Mouse (Mus musculus) spleen, adult 18-20 months (tissue): ENCODE results near the gene Sdk2.

Experiments
- DNase-seq, 2 experiments: peaks; one replicate each; pipeline ENCODE4 v3.0.0; 2022; ENCODE audit warnings: mixed read lengths in 2 of 2

The Sdk2 gene

GRCm38 (mm10) chr11:113927826-113928225, 139.0 kb downstream of the Sdk2 start:
- no peak for DNase-seq

- DNase-seq, result no peak
Measured at GRCm38 (mm10) chr11:113927231-113927630, 139.6 kb downstream of the Sdk2 start.

GRCm38 (mm10) chr11:113923137-113923536, 143.7 kb downstream of the Sdk2 start:
- no peak for DNase-seq

- DNase-seq, result no peak
Measured at GRCm38 (mm10) chr11:113903131-113903860, 163.6 kb downstream of the Sdk2 start.

- DNase-seq, result no peak
Measured at GRCm38 (mm10) chr11:113901906-113902305, 164.9 kb downstream of the Sdk2 start.

GRCm38 (mm10) chr11:113898671-113899070, 168.2 kb downstream of the Sdk2 start:
- no peak for DNase-seq

- DNase-seq, result no peak
Measured at GRCm38 (mm10) chr11:113896006-113896405, 170.8 kb downstream of the Sdk2 start.

GRCm38 (mm10) chr11:113892924-113893323, 173.9 kb downstream of the Sdk2 start:
- no peak for DNase-seq

GRCm38 (mm10) chr11:113892067-113892466, 174.8 kb downstream of the Sdk2 start:
- DNase-seq, result no peak

- no peak for DNase-seq
Measured at GRCm38 (mm10) chr11:113888156-113888750, 178.6 kb downstream of the Sdk2 start.

- DNase-seq, result no peak
Measured at GRCm38 (mm10) chr11:113886299-113886698, 180.5 kb downstream of the Sdk2 start.

- DNase-seq, result no peak
Measured at GRCm38 (mm10) chr11:113884962-113885361, 181.9 kb downstream of the Sdk2 start.

- no peak for DNase-seq
Measured at GRCm38 (mm10) chr11:113883031-113883430, 183.8 kb downstream of the Sdk2 start.

GRCm38 (mm10) chr11:113881864-113882263, 185.0 kb downstream of the Sdk2 start:
- no peak for DNase-seq

GRCm38 (mm10) chr11:113867066-113867465, 199.8 kb downstream of the Sdk2 start:
- no peak for DNase-seq

GRCm38 (mm10) chr11:113865627-113866026, 201.2 kb downstream of the Sdk2 start:
- DNase-seq, result peak; percentile 44 to 69

GRCm38 (mm10) chr11:113863408-113863807, 203.4 kb downstream of the Sdk2 start:
- DNase-seq, result peak in 1 of 2 experiments; percentile 5

- no peak for DNase-seq
Measured at GRCm38 (mm10) chr11:113855661-113856060, 211.2 kb downstream of the Sdk2 start.

GRCm38 (mm10) chr11:113851750-113852149, 215.1 kb downstream of the Sdk2 start:
- DNase-seq, result no peak

GRCm38 (mm10) chr11:113849322-113849721, 217.5 kb downstream of the Sdk2 start:
- DNase-seq, result no peak

- DNase-seq, result no peak
Measured at GRCm38 (mm10) chr11:113843920-113844319, 222.9 kb downstream of the Sdk2 start.

- no peak for DNase-seq
Measured at GRCm38 (mm10) chr11:113842879-113843278, 224.0 kb downstream of the Sdk2 start.

GRCm38 (mm10) chr11:113831608-113832007, 235.2 kb downstream of the Sdk2 start:
- no peak for DNase-seq

- DNase-seq, result no peak
Measured at GRCm38 (mm10) chr11:113828081-113828554, 238.7 kb downstream of the Sdk2 start.
